Mouse (Mus musculus): ENCODE results near the gene Tars2. TPM values are rescaled to one million over a fixed set of nuclear protein-coding genes. Genes with fewer than 3 reads are reported as not detected.
"Not testable (repeated sequence)": the region's sequence is repeated elsewhere in the genome, so short reads cannot be mapped to it uniquely, and the experiment has no call there.

Gene Tars2
- polyA plus RNA-seq (2014; fragmentation: Nextera tagmentation; extraction: Ambion mirVana): 54.9 and 61.6 TPM in 2 replicates

DNA sequence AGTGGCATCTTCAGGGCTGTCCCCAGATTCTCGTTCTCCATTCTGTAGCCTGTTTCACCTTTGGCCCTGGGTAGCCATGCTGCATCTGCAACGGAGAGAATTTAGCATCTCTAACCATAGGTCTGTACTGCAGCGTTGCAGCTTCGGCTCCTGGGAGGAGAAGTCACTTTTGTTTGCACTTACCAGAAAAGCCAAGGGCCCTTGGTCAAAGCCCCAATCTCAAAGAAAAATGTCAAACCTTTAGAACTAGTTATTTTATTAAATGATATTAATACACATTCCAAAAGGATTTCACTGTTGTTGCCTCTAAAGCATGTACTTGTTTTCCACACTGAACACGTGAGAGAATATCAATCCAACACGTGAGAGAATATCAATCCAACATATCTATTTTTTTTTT is at the start of gene Tars2:
TSS of gene Tars2 (minus strand) at position 101 of the 400 bp plus-strand sequence.
- Histone ChIP-seq H3K9me3 (ENCODE audit: control insufficient read depth, low read length) (no peaks in the 10 kb centered on the region), H3K4me3 (ENCODE audit: low read depth, low read length) (no peak within 1 kb of the TSS), H3K9ac (ENCODE audit: low read length) (no peak within 1 kb of the TSS), H3K27me3 (ENCODE audit: control insufficient read depth, insufficient read depth, low read length) (no peaks in the 10 kb centered on the region), H3K27ac (ENCODE audit: low read depth, low read length) (no peak within 1 kb of the TSS), H3K4me2 (ENCODE audit: low read depth, low read length, severe bottlenecking) (no peak within 1 kb of the TSS), H3K36me3 (ENCODE audit: control insufficient read depth, insufficient read depth, low read length) (peaks cover 7% of the 10 kb centered on the region; the same call in 1 of the 2 replicates), H3K4me1 (replicated peaks; ENCODE audit: control insufficient read depth, insufficient read depth, low read length) (no peaks in the 10 kb centered on the region)
- no peak for ATAC-seq (replicated peaks; ENCODE audit: low FRiP score)
- 83% methylated on average over 6 of the region's 6 CpGs for WGBS
- no peak for DNase-seq (ENCODE audit: low spot score)

DNA sequence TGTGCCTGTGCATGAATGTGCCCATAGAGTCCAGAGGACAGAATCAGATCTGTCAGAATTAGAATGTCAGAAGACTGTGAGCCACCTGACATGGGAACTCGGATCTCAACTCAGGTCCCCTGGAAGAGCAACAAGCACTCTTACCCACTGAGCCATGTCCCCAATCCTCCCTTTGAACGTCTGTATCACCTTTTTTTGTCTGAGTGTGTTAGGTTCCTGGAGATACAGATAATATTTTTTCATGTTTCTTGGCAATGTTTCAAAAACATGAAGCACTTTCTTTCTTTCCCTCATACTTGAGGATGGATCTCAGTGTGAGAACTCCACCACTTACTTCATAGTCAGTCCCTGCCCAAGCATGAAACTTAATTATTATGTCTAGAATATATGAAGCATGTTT is 48.4 kb upstream of the Tars2 start:
- H3K4me1 ChIP-seq (replicated peaks; ENCODE audit: control insufficient read depth, insufficient read depth, low read length): no peaks in the 10 kb centered on the region
- no peak overlapping the region for H3K9ac ChIP-seq (ENCODE audit: low read length)
- WGBS: 78% methylated on average over 2 of the region's 2 CpGs
- H3K4me2 ChIP-seq (ENCODE audit: low read depth, low read length, severe bottlenecking): no peak overlapping the region
- ATAC-seq (replicated peaks; ENCODE audit: low FRiP score) (no peak), DNase-seq (ENCODE audit: low spot score) (no peak)
- H3K4me3 ChIP-seq (ENCODE audit: low read depth, low read length): no peak overlapping the region
- H3K36me3 ChIP-seq (ENCODE audit: control insufficient read depth, insufficient read depth, low read length): peaks cover 2% of the 10 kb centered on the region; the same call in 1 of the 2 replicates
- no peaks in the 10 kb centered on the region for H3K27me3 ChIP-seq (ENCODE audit: control insufficient read depth, insufficient read depth, low read length)
- no peak overlapping the region for H3K27ac ChIP-seq (ENCODE audit: low read depth, low read length)
- H3K9me3 ChIP-seq (ENCODE audit: control insufficient read depth, low read length): no peaks in the 10 kb centered on the region

DNA sequence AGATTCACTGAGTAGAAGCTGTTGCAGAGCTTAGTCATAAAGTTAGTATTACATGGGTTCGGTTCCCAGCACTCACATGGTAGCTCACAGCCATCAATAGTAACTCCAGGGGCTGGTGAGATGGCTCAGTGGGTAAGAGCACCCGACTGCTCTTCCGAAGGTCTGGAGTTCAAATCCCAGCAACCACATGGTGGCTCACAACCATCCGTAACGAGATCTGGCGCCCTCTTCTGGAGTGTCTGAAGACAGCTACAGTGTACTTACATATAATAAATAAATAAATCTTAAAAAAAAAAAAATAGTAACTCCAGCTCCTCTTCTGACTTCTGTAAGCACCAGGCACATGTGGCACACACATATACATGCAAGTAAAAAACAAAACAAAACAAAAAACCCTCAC is 47.6 kb upstream of the Tars2 start:
- not testable (repeated sequence) for H3K4me1 ChIP-seq (replicated peaks; ENCODE audit: control insufficient read depth, insufficient read depth, low read length); H3K9me3 ChIP-seq (ENCODE audit: control insufficient read depth, low read length); ATAC-seq (replicated peaks; ENCODE audit: low FRiP score); H3K36me3 ChIP-seq (ENCODE audit: control insufficient read depth, insufficient read depth, low read length); H3K4me3 ChIP-seq (ENCODE audit: low read depth, low read length); H3K4me2 ChIP-seq (ENCODE audit: low read depth, low read length, severe bottlenecking); DNase-seq (ENCODE audit: low spot score); H3K9ac ChIP-seq (ENCODE audit: low read length); H3K27ac ChIP-seq (ENCODE audit: low read depth, low read length); H3K27me3 ChIP-seq (ENCODE audit: control insufficient read depth, insufficient read depth, low read length)
- 98% methylated on average over 3 of the region's 6 CpGs for WGBS

DNA sequence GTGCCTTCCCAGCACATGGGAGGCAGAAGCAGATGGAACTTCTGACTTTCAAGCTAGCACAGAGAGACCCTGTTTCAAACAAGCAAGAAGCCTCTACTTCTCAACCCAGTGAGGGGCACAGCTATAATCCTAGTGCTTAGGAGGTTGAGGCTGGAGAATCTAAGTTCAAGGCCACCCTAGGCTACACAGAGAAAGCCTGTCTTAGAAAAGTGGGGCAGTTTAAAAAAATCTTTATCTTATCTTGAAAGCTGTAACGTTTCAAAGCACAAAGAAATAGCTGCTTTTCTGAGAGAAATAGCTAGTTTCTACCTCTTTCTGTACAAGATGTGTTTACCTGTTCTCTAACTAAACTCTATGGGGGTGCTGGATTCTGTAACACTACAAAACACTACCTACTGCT is 46.7 kb upstream of the Tars2 start:
- Histone ChIP-seq H3K27ac (ENCODE audit: low read depth, low read length) (no peak overlapping the region), H3K9me3 (ENCODE audit: control insufficient read depth, low read length) (no peaks in the 10 kb centered on the region), H3K4me2 (ENCODE audit: low read depth, low read length, severe bottlenecking) (no peak overlapping the region), H3K9ac (ENCODE audit: low read length) (no peak overlapping the region), H3K4me3 (ENCODE audit: low read depth, low read length) (no peak overlapping the region), H3K4me1 (replicated peaks; ENCODE audit: control insufficient read depth, insufficient read depth, low read length) (no peaks in the 10 kb centered on the region), H3K27me3 (ENCODE audit: control insufficient read depth, insufficient read depth, low read length) (no peaks in the 10 kb centered on the region), H3K36me3 (ENCODE audit: control insufficient read depth, insufficient read depth, low read length) (peaks cover 2% of the 10 kb centered on the region; the same call in 1 of the 2 replicates)
- WGBS: 96% methylated on average over 1 of the region's 1 CpGs
- ATAC-seq (replicated peaks; ENCODE audit: low FRiP score): no peak
- no peak for DNase-seq (ENCODE audit: low spot score)

DNA sequence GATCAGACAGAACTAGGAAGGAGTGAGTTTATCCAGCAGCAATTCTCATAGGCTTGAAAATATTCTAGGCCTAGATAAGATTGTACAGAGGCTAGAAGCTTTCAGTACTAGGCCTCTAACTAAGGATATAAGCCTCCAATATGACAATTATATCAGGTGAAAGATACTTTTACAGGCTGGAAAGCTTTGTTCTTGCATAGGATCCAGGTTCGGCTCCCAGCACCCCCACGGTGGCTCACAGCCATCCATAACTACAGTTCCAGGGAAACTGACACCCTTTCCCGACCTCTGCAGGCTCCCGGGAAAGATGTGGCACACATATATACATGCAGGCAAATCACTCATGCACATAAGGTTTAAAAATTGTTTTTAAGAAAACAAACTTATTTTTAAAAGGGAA is 43.8 kb upstream of the Tars2 start:
- 97% methylated on average over 4 of the region's 4 CpGs for WGBS
- Histone ChIP-seq H3K9ac (ENCODE audit: low read length) (no peak overlapping the region), H3K9me3 (ENCODE audit: control insufficient read depth, low read length) (no peaks in the 10 kb centered on the region), H3K36me3 (ENCODE audit: control insufficient read depth, insufficient read depth, low read length) (peaks cover 2% of the 10 kb centered on the region; the same call in 1 of the 2 replicates), H3K4me2 (ENCODE audit: low read depth, low read length, severe bottlenecking) (no peak overlapping the region), H3K27me3 (ENCODE audit: control insufficient read depth, insufficient read depth, low read length) (no peaks in the 10 kb centered on the region), H3K27ac (ENCODE audit: low read depth, low read length) (no peak overlapping the region), H3K4me3 (ENCODE audit: low read depth, low read length) (no peak overlapping the region), H3K4me1 (replicated peaks; ENCODE audit: control insufficient read depth, insufficient read depth, low read length) (no peaks in the 10 kb centered on the region)
- ATAC-seq (replicated peaks; ENCODE audit: low FRiP score) (no peak), DNase-seq (ENCODE audit: low spot score) (no peak)

DNA sequence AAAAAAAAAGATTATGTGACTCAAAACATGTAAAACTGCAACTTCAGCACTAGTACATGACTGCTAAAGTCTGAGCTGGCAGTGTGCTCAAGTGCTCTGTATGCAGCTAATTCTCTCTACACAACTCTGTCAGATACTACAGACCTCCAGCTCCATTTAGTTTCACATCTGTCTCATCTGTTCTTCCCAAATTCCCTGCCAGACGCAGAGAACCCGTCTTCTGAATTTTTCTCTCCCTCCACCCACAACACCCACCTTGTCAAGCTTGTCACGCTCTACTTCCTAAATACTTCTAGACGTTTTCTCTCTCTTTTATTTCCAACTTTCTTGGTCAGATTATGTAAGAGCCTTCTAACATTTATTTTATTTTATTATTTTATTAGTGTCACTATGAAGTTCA is 38.8 kb upstream of the Tars2 start:
- ATAC-seq (replicated peaks; ENCODE audit: low FRiP score): no peak
- H3K4me1 ChIP-seq (replicated peaks; ENCODE audit: control insufficient read depth, insufficient read depth, low read length): no peaks in the 10 kb centered on the region
- DNase-seq (ENCODE audit: low spot score): no peak
- 87% methylated on average over 4 of the region's 4 CpGs for WGBS
- H3K36me3 ChIP-seq (ENCODE audit: control insufficient read depth, insufficient read depth, low read length): no peaks in the 10 kb centered on the region
- H3K4me2 ChIP-seq (ENCODE audit: low read depth, low read length, severe bottlenecking): no peak overlapping the region
- no peak overlapping the region for H3K9ac ChIP-seq (ENCODE audit: low read length)
- H3K9me3 ChIP-seq (ENCODE audit: control insufficient read depth, low read length): no peaks in the 10 kb centered on the region
- H3K27ac ChIP-seq (ENCODE audit: low read depth, low read length): no peak overlapping the region
- H3K27me3 ChIP-seq (ENCODE audit: control insufficient read depth, insufficient read depth, low read length): no peaks in the 10 kb centered on the region
- H3K4me3 ChIP-seq (ENCODE audit: low read depth, low read length): no peak overlapping the region

DNA sequence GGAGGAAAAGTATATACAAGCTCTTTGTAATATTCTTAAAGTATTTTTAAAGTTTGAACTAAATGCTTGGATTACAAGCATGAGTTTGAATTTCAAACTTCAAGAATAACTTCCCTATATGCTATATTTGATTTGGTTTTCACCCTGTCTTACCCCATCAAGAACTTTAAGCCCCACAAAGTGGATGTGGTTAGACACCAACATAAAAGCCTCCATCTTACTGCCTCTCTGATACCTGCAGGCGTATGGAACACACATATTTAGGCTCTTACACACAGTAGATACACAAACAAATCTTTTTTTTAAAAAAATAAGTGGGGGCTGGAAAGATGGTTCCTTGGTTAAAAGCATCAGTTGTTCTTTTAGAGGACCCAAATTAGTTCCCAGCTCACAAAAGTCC is 34.3 kb upstream of the Tars2 start:
- 88% methylated on average over 1 of the region's 1 CpGs for WGBS
- no peak overlapping the region for H3K27ac ChIP-seq (ENCODE audit: low read depth, low read length)
- no peak overlapping the region for H3K4me3 ChIP-seq (ENCODE audit: low read depth, low read length)
- no peaks in the 10 kb centered on the region for H3K27me3 ChIP-seq (ENCODE audit: control insufficient read depth, insufficient read depth, low read length)
- no peak overlapping the region for H3K4me2 ChIP-seq (ENCODE audit: low read depth, low read length, severe bottlenecking)
- DNase-seq (ENCODE audit: low spot score) (no peak), ATAC-seq (replicated peaks; ENCODE audit: low FRiP score) (no peak)
- H3K9me3 ChIP-seq (ENCODE audit: control insufficient read depth, low read length): no peaks in the 10 kb centered on the region
- no peaks in the 10 kb centered on the region for H3K36me3 ChIP-seq (ENCODE audit: control insufficient read depth, insufficient read depth, low read length)
- no peak overlapping the region for H3K9ac ChIP-seq (ENCODE audit: low read length)
- H3K4me1 ChIP-seq (replicated peaks; ENCODE audit: control insufficient read depth, insufficient read depth, low read length): no peaks in the 10 kb centered on the region

DNA sequence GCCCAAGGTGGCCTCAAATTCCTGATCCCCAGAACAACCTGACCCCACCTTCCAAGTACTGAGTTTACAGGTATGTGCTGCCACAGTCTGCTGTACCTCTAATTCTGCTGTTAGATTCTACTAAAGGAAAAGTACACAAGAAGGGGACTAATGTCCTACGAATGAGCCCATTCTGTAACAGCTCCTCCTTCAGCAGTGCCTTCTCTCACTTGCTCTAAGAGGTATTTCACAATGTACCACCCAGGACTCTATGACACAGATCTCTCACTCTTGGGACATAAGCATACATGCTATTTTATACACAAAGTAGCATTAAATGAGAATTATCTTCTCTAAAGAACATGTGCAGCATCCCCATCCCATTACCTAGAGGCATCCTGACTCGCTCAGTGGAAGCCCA is 33.7 kb upstream of the Tars2 start:
- no peak for DNase-seq (ENCODE audit: low spot score)
- WGBS: 74% methylated on average over 2 of the region's 2 CpGs

DNA sequence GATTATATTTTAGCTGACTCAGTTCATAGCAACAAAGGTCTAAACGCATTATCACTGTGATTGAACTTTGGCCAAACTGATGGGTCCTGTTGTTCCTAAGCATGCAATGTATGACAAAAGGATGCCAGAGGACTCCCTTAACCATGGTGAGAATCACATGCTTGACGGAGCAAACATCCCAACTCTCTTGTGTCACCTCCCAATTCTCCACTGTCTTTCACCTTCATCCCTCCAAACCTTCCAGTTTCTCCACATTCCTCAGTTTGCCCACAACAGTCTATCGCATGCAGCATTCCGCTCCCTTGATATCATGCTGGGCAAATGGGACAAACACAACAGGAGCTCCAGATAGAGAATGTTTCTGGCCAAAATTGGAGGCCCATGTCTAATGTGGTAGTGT is 25.5 kb upstream of the Tars2 start:
- no peak overlapping the region for H3K27ac ChIP-seq (ENCODE audit: low read depth, low read length)
- no peak for DNase-seq (ENCODE audit: low spot score)
- no peaks in the 10 kb centered on the region for H3K4me1 ChIP-seq (replicated peaks; ENCODE audit: control insufficient read depth, insufficient read depth, low read length)
- ATAC-seq (replicated peaks; ENCODE audit: low FRiP score): no peak
- H3K9me3 ChIP-seq (ENCODE audit: control insufficient read depth, low read length): no peaks in the 10 kb centered on the region
- H3K4me3 ChIP-seq (ENCODE audit: low read depth, low read length): no peak overlapping the region
- H3K9ac ChIP-seq (ENCODE audit: low read length): no peak overlapping the region
- H3K4me2 ChIP-seq (ENCODE audit: low read depth, low read length, severe bottlenecking): no peak overlapping the region
- H3K27me3 ChIP-seq (ENCODE audit: control insufficient read depth, insufficient read depth, low read length): no peaks in the 10 kb centered on the region
- WGBS: 93% methylated on average over 4 of the region's 4 CpGs
- peaks cover 12% of the 10 kb centered on the region for H3K36me3 ChIP-seq (ENCODE audit: control insufficient read depth, insufficient read depth, low read length)

More for the DNA sequence above, 33.7 kb upstream of the Tars2 start:
- no peaks in the 10 kb centered on the region for H3K27me3 ChIP-seq (ENCODE audit: control insufficient read depth, insufficient read depth, low read length)
- no peaks in the 10 kb centered on the region for H3K9me3 ChIP-seq (ENCODE audit: control insufficient read depth, low read length)
- no peaks in the 10 kb centered on the region for H3K36me3 ChIP-seq (ENCODE audit: control insufficient read depth, insufficient read depth, low read length)
- H3K4me3 ChIP-seq (ENCODE audit: low read depth, low read length): no peak overlapping the region
- no peaks in the 10 kb centered on the region for H3K4me1 ChIP-seq (replicated peaks; ENCODE audit: control insufficient read depth, insufficient read depth, low read length)
- ATAC-seq (replicated peaks; ENCODE audit: low FRiP score): no peak
- H3K4me2 ChIP-seq (ENCODE audit: low read depth, low read length, severe bottlenecking): no peak overlapping the region
- H3K27ac ChIP-seq (ENCODE audit: low read depth, low read length): no peak overlapping the region
- no peak overlapping the region for H3K9ac ChIP-seq (ENCODE audit: low read length)
